Mouse (Mus musculus): Measurements from ENCODE around the gene Fam149a. TPM values are rescaled to one million over a fixed set of nuclear protein-coding genes. Genes with fewer than 3 reads are reported as not detected.
A peak's percentile ranks its signal among the peaks of the same experiment; 100 is the strongest.

The Fam149a gene
- 4.9 and 7.3 TPM in 2 replicates for total RNA-seq (2014; rRNA removed; ENCODE audit: low replicate concordance)
- 2.4 and 2.6 TPM in 2 replicates for polyA plus RNA-seq (2015; fragmentation: Nextera tagmentation; extraction: Ambion mirVana)

GRCm38 (mm10) chr8:45381963-45382347 lies at the start of gene Fam149a:
TSS of gene Fam149a (minus strand) at chr8:45382291.
- Histone ChIP-seq H3K27ac (ENCODE audit: low read depth) (no peak within 1 kb of the TSS), H3K4me2 (ENCODE audit: low read depth, low read length) (peak within 1 kb of the TSS; percentile 62), H3K9ac (replicated peaks; ENCODE audit: low read depth, low read length) (no peak within 1 kb of the TSS), H3K27me3 (ENCODE audit: control insufficient read depth, insufficient read depth, low read length) (peaks cover 10% of the 10 kb centered on the region; the same call in 1 of the 2 replicates), H3K4me3 (ENCODE audit: low read depth, low read length) (peak within 1 kb of the TSS; percentile 30), H3K4me1 (ENCODE audit: control insufficient read depth, insufficient read depth) (peaks cover 3% of the 10 kb centered on the region; the same call in 1 of the 2 replicates), H3K36me3 (replicated peaks; ENCODE audit: control insufficient read depth, insufficient read depth, low read length) (no peaks in the 10 kb centered on the region), H3K9me3 (replicated peaks; ENCODE audit: control insufficient read depth, low read length) (no peaks in the 10 kb centered on the region)
- DNase-seq (ENCODE audit: low spot score) (no peak), ATAC-seq (ENCODE audit: insufficient read depth, low read depth) (no peak)
- 5% methylated on average over 6 of the region's 6 CpGs for WGBS
- TF ChIP-seq CTCF (IDR thresholded peaks at IDR 0.05; ENCODE audit: low read depth) (no peak), EP300 (IDR thresholded peaks at IDR 0.05; ENCODE audit: low read depth) (no peak)

- Histone ChIP-seq H3K27ac (ENCODE audit: low read depth) (no peak overlapping the region), H3K9me3 (replicated peaks; ENCODE audit: control insufficient read depth, low read length) (no peaks in the 10 kb centered on the region), H3K4me2 (ENCODE audit: low read depth, low read length) (no peak overlapping the region), H3K4me3 (ENCODE audit: low read depth, low read length) (no peak overlapping the region), H3K4me1 (ENCODE audit: control insufficient read depth, insufficient read depth) (peaks cover 3% of the 10 kb centered on the region; the same call in 1 of the 2 replicates), H3K27me3 (ENCODE audit: control insufficient read depth, insufficient read depth, low read length) (no peaks in the 10 kb centered on the region), H3K36me3 (replicated peaks; ENCODE audit: control insufficient read depth, insufficient read depth, low read length) (no peaks in the 10 kb centered on the region), H3K9ac (replicated peaks; ENCODE audit: low read depth, low read length) (no peak overlapping the region)
- TF ChIP-seq EP300 (IDR thresholded peaks at IDR 0.05; ENCODE audit: low read depth) = no peak
- no peak for TF ChIP-seq CTCF (IDR thresholded peaks at IDR 0.05; ENCODE audit: low read depth)
- peak; percentile 22 for DNase-seq (ENCODE audit: low spot score)
- 57% methylated on average over 7 of the region's 7 CpGs for WGBS
- no peak for ATAC-seq (ENCODE audit: insufficient read depth, low read depth)
Observed at GRCm38 (mm10) chr8:45420151-45420550, 38.1 kb upstream of the Fam149a start.

- Histone ChIP-seq H3K36me3 (replicated peaks; ENCODE audit: control insufficient read depth, insufficient read depth, low read length) (no peaks in the 10 kb centered on the region), H3K4me1 (ENCODE audit: control insufficient read depth, insufficient read depth) (peaks cover 8% of the 10 kb centered on the region; the same call in 1 of the 2 replicates), H3K27me3 (ENCODE audit: control insufficient read depth, insufficient read depth, low read length) (no peaks in the 10 kb centered on the region), H3K27ac (ENCODE audit: low read depth) (no peak overlapping the region), H3K4me2 (ENCODE audit: low read depth, low read length) (no peak overlapping the region), H3K9ac (replicated peaks; ENCODE audit: low read depth, low read length) (no peak overlapping the region), H3K4me3 (ENCODE audit: low read depth, low read length) (no peak overlapping the region), H3K9me3 (replicated peaks; ENCODE audit: control insufficient read depth, low read length) (no peaks in the 10 kb centered on the region)
- TF ChIP-seq CTCF (IDR thresholded peaks at IDR 0.05; ENCODE audit: low read depth) (no peak), EP300 (IDR thresholded peaks at IDR 0.05; ENCODE audit: low read depth) (no peak)
- ATAC-seq (ENCODE audit: insufficient read depth, low read depth) (no peak), DNase-seq (ENCODE audit: low spot score) (no peak)
- WGBS = 68% methylated on average over 7 of the region's 7 CpGs
Observed at GRCm38 (mm10) chr8:45414965-45415364, 32.9 kb upstream of the Fam149a start.

GRCm38 (mm10) chr8:45410882-45411281 lies 28.8 kb upstream of the Fam149a start, which contains the start of gene Tlr3:
TSS of gene Tlr3 (minus strand) at chr8:45411080.
- peak within 1 kb of the TSS; percentile 62 for H3K4me3 ChIP-seq (ENCODE audit: low read depth, low read length)
- peaks cover 6% of the 10 kb centered on the region; the same call in 1 of the 2 replicates for H3K4me1 ChIP-seq (ENCODE audit: control insufficient read depth, insufficient read depth)
- peak within 1 kb of the TSS; percentile 90 for H3K27ac ChIP-seq (ENCODE audit: low read depth)
- DNase-seq (ENCODE audit: low spot score) = no peak
- 60% methylated on average over 2 of the region's 2 CpGs for WGBS
- H3K9ac ChIP-seq (replicated peaks; ENCODE audit: low read depth, low read length) = peak within 1 kb of the TSS; percentile 63
- ATAC-seq (ENCODE audit: insufficient read depth, low read depth) = no peak
- TF ChIP-seq CTCF (IDR thresholded peaks at IDR 0.05; ENCODE audit: low read depth) (no peak), EP300 (IDR thresholded peaks at IDR 0.05; ENCODE audit: low read depth) (no peak)
- H3K9me3 ChIP-seq (replicated peaks; ENCODE audit: control insufficient read depth, low read length) = no peaks in the 10 kb centered on the region
- H3K27me3 ChIP-seq (ENCODE audit: control insufficient read depth, insufficient read depth, low read length) = no peaks in the 10 kb centered on the region
- no peaks in the 10 kb centered on the region for H3K36me3 ChIP-seq (replicated peaks; ENCODE audit: control insufficient read depth, insufficient read depth, low read length)
- H3K4me2 ChIP-seq (ENCODE audit: low read depth, low read length) = peak within 1 kb of the TSS; percentile 68

- H3K4me3 ChIP-seq (ENCODE audit: low read depth, low read length) = peak overlapping the region; percentile 62
- peaks cover 6% of the 10 kb centered on the region; the same call in 1 of the 2 replicates for H3K4me1 ChIP-seq (ENCODE audit: control insufficient read depth, insufficient read depth)
- DNase-seq (ENCODE audit: low spot score) = peak; percentile 69
- ATAC-seq (ENCODE audit: insufficient read depth, low read depth) = peak; percentile 97
- H3K9me3 ChIP-seq (replicated peaks; ENCODE audit: control insufficient read depth, low read length) = no peaks in the 10 kb centered on the region
- peak overlapping the region; percentile 68 for H3K4me2 ChIP-seq (ENCODE audit: low read depth, low read length)
- H3K27me3 ChIP-seq (ENCODE audit: control insufficient read depth, insufficient read depth, low read length) = no peaks in the 10 kb centered on the region
- WGBS = 10% methylated on average over 18 of the region's 18 CpGs
- TF ChIP-seq EP300 (IDR thresholded peaks at IDR 0.05; ENCODE audit: low read depth) (no peak), CTCF (IDR thresholded peaks at IDR 0.05; ENCODE audit: low read depth) (peak; percentile 42; the same call in 1 of the 2 replicates)
- peak overlapping the region; percentile 90 for H3K27ac ChIP-seq (ENCODE audit: low read depth)
- no peaks in the 10 kb centered on the region for H3K36me3 ChIP-seq (replicated peaks; ENCODE audit: control insufficient read depth, insufficient read depth, low read length)
- peak overlapping the region; percentile 63 for H3K9ac ChIP-seq (replicated peaks; ENCODE audit: low read depth, low read length)
Observed at GRCm38 (mm10) chr8:45410146-45410880, 28.2 kb upstream of the Fam149a start.
